Mouse (Mus musculus): ENCODE measurements around the gene Aox3.

The Aox3 gene

GRCm38 (mm10) chr1:58105685-58106084, 7.2 kb upstream of the Aox3 start:
- DNase-seq (ENCODE audit: low spot score) = no peak

GRCm38 (mm10) chr1:58107066-58107465, 5.9 kb upstream of the Aox3 start:
- DNase-seq (ENCODE audit: low spot score) = no peak

- DNase-seq (ENCODE audit: low spot score) = no peak
Observed at GRCm38 (mm10) chr1:58110241-58110640, 2.7 kb upstream of the Aox3 start.

DNA sequence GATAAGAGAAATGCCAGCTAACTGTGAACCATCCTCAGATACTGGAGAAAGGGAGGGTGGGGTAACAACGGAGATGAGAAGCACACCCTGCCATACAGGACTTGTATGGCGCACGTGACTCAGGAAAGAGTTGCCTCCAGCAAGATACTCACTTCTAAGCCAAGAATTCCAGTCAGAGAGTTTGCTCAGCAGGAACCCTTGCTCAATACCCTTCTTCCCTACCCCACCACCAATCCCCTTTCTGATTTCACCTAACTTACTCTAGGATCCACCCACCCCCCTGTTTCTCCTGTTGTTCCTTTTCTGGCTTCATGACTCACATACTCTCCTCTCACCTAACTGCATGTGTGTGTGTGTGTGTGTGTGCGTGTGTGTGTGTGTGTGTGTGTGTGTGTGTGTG, 1.6 kb upstream of the Aox3 start:
- DNase-seq (ENCODE audit: low spot score) = no peak

GRCm38 (mm10) chr1:58113441-58113840, 511 bp downstream of the Aox3 start:
- no peak for DNase-seq (ENCODE audit: low spot score)

- no peak for DNase-seq (ENCODE audit: low spot score)
Observed at GRCm38 (mm10) chr1:58114021-58114560, 1.2 kb downstream of the Aox3 start.

DNA sequence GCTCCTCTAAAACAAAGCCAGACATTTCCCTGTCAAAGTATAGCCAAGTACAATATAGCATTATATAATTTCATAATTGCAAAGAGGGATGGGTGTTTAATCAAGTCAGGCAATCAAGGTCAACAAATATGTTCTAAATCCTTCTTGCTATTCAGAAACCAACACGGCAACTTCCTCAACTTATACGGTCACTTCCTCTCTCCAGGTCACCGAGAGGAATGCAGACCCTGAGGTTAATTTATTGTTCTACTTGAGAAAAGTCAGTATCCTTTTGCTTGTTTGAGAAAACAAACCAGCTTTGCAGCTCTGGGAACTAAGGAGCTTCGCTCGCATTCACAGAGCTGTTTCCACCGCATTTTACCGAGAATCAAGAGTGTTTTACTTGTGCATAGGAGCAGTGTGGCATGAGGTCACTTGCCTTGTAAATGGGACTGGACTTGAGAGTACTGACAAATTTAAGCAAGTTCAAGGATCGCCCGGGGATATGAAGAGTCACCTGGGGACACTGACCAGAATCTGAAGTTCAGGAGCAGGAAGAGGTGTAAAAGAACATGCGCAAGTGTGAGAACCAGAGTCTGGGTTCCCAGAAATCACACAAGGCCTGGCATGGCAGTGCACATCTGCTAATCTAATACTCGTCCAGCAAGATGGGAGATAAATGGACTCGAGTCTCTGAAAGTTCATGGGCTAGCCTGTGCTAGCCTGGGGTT, 1.9 kb downstream of the Aox3 start:
- no peak for DNase-seq (ENCODE audit: low spot score)

DNA sequence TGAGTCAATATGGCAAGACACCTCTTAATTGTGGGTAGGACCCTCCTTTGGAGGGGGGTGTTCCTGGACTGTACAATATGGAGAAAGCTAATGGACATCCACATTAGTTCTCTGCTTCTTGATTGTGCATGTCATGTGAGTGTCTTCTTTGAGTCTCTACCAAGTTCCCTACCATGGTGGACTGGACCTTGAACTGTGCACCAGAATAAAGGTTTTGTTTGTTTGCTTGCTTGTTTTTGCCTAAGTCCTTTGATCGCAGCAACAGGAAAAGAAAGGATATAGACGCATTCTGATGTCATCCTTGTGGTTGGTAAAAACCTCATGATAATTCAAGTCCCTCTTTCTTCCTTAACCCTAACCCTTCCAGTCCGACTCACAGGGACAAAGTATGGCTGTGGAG, 5.3 kb downstream of the Aox3 start:
- no peak for DNase-seq (ENCODE audit: low spot score)

- no peak for DNase-seq (ENCODE audit: low spot score)
Observed at GRCm38 (mm10) chr1:58124901-58125300, 12.0 kb downstream of the Aox3 start.

- no peak for DNase-seq (ENCODE audit: low spot score)
Observed at GRCm38 (mm10) chr1:58137891-58138290, 25.0 kb downstream of the Aox3 start.

GRCm38 (mm10) chr1:58138986-58139385, 26.1 kb downstream of the Aox3 start:
- no peak for DNase-seq (ENCODE audit: low spot score)

GRCm38 (mm10) chr1:58140607-58141006, 27.7 kb downstream of the Aox3 start:
- no peak for DNase-seq (ENCODE audit: low spot score)

DNA sequence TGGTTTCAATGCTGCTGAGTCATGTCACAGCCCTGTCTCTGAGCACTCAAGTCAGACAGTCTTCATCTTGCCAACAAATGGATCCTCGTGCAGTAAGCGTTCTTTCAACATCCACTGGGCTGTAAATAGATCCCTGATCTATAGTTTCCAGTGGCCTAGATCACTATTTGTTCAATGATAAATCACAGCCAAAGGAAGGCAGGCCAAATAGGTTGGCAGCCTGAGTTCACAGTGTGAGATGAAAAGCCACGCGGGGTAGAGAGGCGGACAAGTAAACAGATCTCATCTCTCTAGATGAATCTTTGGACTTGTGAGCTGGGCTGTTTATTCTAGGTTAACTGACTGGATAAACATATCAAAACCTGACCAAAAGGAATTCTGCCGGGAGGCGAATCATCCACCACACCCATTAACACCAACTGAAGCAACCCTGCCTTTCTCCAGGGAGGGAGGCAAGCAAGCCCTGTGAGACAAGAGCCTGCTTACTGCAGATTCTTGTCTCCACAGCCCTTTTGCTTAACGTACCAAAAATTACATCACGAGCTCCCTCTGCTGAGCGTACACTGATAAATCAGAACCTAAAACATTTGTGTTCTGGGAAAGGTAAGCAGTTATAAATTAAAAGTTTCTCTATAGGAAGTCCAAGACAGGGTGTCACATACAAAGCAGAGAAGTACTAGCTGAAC, 31.6 kb downstream of the Aox3 start:
- no peak for DNase-seq (ENCODE audit: low spot score)

DNA sequence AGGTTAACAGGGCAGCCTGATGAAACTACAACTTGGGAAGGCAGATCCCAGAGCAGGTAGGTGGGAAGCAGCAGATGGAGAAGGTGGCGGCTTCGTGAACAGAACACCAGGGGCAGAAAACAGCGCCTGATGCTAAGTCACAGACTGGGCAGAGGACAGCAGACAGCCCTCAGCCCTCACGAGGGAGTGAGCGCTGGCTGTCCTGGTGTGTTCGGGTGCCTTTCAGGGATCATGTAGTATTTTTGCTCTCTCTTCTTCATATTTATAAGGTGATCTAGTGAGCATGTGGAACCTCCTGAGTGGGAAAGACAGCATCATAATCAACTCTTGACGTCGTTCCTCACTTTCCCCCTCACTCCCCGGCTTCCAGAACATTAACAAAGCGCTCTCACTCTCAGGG, 33.1 kb downstream of the Aox3 start:
- no peak for DNase-seq (ENCODE audit: low spot score)

GRCm38 (mm10) chr1:58147776-58148175, 34.8 kb downstream of the Aox3 start:
- DNase-seq (ENCODE audit: low spot score) = no peak

GRCm38 (mm10) chr1:58152247-58152646, 39.3 kb downstream of the Aox3 start:
- no peak for DNase-seq (ENCODE audit: low spot score)

DNA sequence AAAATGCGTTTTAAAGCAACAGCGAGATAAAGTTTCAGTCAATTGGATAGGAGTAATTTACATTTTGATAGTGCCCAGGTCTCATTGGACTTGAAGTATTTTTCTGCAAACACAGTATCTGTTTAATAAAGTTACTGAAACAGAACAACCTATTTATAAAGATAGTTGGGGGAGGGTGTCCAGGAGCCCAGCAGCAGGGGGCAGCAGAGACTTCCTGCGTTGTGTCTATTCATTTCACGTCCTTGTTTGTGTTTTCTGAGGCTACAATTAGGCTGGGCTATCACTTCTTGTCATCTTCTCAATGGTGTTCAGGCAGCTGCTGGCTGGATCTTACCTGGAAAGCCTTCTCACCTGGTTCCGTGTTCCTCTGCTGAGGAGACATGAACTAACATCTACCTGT, 43.8 kb downstream of the Aox3 start:
- DNase-seq (ENCODE audit: low spot score) = no peak

GRCm38 (mm10) chr1:58169893-58170292, 57.0 kb downstream of the Aox3 start:
- DNase-seq (ENCODE audit: low spot score) = no peak

- no peak for DNase-seq (ENCODE audit: low spot score)
Observed at GRCm38 (mm10) chr1:58188514-58189175, 75.7 kb downstream of the Aox3 start.

GRCm38 (mm10) chr1:58194317-58194716, 81.4 kb downstream of the Aox3 start:
- DNase-seq (ENCODE audit: low spot score) = no peak

GRCm38 (mm10) chr1:58194988-58195387, 82.1 kb downstream of the Aox3 start:
- no peak for DNase-seq (ENCODE audit: low spot score)

DNA sequence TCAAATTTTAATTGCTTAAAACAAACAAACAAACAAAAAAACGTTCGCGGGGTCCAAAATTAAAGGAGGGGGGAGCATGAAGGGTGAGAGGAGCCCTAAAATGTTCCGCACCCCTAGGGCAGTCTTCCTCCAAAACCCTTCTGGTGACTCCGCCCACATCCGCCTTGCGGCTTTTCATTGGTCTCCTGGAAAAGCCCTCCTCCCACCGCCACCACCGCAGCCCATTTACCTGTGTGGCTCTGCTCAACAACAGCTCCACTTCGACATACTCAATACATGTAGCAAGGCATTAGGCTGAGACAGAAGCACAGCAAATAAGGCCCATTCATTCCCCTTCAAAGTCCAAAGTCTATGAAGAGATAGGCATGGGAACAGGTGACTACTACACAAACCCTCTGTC, 82.6 kb downstream of the Aox3 start:
- DNase-seq (ENCODE audit: low spot score) = no peak

- no peak for DNase-seq (ENCODE audit: low spot score)
Observed at GRCm38 (mm10) chr1:58197023-58197422, 84.1 kb downstream of the Aox3 start.
